Mouse (Mus musculus): ENCODE data around the gene Frem1.

Gene Frem1

DNA sequence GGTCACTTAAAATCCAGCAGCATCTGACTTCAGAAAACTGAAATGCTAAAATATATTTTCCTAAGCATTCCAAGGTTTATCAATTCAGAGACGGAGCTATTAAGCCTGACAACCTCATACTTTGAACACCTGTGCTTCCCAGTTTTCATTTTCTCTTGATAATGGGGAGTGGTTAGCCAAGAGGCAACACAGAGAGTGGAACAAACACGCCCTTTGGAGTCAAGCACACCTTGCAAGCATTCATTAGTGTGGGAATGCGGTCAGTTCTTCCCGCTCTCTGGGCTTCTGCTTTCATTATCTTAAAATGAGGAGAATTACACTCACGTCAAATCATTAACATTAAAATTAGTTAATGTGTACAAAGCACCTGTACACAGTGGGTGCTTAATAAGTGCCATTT is 122.1 kb downstream of the Frem1 start:
- no peak for DNase-seq (ENCODE audit: low spot score)

DNA sequence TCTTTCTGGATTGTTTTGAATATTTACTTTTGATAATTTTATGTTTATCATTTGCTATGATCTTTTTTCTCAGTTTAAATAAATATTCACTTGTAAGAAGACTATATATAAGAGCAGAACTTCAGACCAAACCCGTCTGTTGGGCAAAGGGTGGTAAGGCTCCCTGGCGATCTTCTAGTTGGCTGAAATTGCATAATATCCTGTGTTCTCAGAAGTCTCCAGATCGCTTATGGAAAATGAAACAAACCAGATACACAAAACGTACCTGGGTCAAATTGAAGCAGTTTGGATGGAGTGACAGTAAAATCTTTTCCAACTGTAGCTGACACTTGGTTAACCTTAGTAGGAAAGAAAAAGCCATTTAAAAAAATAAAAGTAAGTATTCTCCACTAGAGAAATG is 130.2 kb downstream of the Frem1 start:
- no peak for DNase-seq (ENCODE audit: low spot score)

DNA sequence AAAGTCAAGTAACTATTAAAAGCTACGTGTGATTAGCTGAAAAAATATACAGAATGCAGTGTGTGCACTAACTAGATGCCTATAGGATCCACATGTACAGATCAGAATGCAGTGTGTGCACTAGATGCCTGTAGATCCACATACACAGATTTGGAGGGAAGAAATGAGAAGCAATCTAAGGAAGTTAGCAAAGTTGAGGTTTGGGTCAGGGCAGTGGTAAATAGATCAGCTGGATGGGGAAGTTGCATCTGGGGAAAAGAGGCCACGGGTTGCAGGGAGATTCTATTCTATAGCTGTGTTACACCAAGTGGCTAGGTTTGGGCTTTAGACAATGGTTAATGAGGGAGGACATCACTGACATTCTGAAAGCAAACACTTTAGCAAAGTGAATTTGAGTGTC is 133.5 kb downstream of the Frem1 start:
- no peak for DNase-seq (ENCODE audit: low spot score)

DNA sequence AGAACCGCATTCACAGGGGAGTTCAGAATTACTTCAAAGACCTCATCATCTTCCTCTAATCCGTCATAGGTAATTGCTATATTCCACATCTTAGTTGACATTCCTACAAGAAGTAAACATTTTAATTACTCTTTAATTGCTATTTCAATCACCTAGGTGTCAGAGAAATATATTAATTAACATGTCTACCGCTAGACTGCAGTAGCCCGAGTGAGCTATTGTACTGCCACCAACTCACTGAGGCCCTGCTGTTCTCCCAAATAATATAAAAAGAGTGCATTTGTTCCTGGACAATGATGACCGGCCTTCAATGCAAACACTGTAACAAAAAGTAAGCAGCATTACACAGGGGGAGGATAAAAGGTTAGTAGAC is 135.5 kb downstream of the Frem1 start:
- DNase-seq (ENCODE audit: low spot score), result no peak

DNA sequence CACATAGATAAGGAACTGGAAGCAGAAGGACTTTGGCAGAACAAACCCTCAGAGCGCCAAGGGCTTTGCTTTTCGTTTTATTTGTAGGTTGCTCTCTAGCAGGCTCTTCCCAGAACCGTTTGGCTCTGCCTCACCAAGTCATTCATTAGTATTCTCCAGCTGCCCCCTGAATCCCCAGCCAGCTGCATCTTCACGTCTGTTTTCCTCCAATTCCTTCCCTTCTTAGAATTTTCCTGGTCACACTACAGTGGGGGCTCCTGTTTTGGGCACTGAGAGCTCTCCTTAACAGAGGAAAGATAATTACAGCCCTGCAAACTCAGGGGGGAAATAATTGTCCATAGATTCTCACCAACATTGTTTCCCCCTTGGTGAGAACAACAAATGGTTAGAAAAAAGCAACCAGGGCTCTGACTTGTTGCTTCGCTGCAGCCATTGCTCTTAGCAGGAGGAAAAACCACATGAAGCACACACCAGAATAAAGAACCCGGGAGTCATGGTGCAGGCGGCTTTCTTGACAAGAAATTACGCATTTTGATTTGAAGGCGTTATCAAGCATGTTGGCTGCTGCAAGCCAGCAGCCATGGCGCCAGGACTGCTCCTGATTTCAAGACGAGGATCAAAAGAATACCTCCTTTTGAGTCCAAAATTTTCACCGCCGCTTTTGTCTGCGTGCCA is 136.0 kb downstream of the Frem1 start:
- DNase-seq (ENCODE audit: low spot score), result no peak

DNA sequence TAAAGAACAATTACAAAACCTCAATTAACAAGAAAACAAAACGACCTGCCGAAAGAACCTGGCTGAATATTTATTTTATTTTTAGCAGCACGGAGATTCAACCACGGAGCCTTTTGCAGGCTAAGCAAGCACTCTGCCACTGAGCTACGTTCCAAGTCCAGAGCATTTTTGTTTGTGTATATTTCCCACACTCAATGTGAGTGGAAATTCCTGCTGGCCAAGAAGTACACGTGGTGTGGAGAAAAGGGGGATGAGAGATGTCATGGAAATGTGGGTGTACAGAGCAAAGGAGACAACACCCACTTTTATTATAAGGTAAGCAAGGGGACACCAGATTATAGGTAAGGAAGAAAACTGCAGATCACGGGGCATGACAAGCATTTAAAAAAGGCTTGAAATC is 136.6 kb downstream of the Frem1 start:
- DNase-seq (ENCODE audit: low spot score), result no peak

DNA sequence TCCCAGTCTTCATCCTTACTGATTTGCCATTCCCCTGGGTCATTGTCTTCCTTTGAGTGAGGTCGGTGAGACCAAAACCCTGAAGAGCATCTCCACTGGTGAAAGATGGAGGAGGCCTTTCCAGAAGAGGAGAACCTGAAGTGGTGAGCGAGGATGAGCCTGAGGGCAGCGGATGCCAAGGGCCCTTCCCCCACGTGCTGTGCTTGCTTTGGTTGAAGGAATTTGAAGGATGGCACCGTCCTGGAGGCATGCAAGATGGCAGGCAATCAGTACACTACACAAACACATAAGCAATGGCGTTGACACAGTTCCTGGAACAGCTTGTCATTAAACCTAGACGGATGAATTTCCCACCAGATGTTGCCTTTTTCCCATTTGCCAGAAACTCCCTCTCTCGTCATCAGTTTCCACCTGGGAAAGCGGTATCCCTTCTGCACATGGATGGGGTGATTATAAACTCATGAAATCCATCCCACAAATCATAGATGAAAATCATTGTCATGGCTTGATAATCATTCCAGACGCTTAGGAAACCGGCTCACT is 137.5 kb downstream of the Frem1 start:
- DNase-seq (ENCODE audit: low spot score), result no peak

DNA sequence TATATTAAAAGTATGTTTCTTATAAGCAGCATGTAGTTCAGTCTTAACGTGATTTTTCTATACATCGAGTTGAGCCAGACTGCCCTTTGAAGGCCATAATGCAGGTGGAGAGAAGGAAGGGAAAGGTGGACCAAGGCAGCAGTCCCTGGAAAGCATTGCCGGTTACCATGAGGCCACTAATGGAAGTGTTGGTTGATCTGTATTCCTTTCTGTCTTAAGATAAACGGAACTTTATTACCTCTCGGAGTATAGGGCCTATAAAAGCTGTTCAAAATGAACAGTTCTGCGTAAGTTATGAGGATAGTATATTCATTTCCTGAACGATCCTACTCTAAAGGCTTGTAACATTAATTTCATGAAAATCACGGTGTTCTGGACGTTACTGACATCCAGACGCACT is 156.9 kb downstream of the Frem1 start:
- no peak for DNase-seq (ENCODE audit: low spot score)

DNA sequence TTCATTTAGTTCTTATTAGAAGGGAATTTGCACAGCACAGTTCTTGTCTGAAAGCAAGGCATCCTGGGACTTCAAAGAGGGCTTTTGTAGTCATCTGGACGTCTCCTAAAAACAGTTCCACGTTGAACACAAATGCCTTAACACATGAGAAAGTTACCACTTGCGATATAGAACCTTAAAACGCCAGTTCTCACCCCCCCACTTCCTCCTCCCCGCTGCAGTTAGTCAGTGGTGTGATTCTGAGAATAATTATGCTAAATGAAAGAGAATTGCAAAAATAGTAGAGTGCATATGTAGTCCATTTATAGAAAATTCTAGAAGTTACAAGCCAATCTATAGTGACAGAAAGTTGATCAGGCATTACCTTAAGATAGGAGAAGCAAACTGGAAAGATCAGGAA is 159.9 kb downstream of the Frem1 start:
- DNase-seq (ENCODE audit: low spot score), result no peak

DNA sequence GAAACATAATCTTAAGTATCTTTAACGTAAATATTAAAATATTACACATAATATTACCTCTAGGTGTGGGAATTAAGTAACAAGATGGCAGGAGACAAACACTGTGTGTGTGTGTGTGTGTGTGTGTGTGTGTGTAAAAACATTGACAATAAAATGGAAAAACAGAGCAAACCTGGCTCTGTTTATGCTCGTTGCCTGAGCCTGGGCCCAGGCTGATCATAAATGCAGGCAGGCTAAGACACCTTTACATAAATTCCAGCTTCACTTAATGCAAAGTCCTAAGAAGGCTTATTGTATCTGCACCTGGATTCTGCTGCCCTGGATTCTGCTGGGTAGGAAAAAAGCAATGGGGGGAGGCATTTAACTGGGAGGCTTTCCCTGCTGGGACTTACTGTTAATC is 160.6 kb downstream of the Frem1 start:
- DNase-seq (ENCODE audit: low spot score), result no peak

DNA sequence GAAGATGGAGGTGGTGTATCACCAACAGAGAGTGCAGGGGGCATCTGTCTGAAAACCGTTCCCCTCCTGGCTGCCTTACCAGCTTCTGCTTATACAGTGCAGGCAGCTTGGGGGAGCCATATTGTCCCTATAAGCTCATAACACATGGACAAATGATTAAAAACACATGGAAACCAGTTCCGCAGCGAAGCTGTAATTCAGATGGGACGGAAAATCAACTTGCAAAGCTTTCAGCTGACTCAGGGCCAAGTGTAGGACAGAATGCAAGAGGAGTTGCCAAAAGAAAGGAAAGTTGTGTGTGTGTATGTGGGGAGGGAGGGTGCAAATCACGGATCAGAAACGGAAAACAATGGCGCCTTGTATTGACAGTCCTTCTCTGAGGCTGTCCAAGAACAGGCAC is 161.1 kb downstream of the Frem1 start:
- no peak for DNase-seq (ENCODE audit: low spot score)

DNA sequence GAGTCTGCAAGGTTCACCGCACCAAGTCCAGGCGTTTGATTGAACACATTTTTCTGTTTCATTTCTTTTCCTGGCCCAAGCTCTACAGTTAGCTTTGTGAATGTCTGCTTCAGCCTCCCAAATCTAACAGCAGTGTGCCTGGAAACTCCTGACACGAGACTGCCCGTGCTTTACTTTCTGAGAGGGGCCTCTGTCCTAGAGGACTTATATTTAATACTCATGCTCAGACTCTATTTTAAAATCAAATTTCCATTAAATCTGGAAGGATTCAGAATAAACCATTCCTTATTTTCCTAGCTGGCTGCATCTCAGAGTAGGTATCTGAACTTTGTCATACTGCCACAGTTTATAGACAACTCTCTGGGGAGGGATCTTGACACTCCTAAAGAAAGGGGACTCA is 161.6 kb downstream of the Frem1 start:
- DNase-seq (ENCODE audit: low spot score), result no peak

DNA sequence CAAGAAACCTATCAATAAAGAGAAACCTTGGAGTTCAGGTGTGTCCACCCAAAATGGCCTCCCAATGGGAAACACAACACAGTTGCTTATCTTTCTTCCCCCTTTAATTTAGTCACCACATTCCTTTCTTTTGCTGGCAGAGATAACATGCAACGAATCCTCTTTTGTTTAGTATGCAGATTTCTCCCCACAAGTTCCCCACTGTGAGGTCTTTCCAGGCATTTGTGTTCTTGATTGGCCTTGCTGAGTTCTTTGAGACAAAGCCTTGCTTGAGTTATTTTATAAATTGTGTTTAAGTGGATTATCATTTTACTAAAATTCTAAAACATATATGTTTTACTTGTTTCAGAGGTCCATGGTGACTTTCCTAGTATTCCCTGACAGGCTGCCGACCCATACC is 166.0 kb downstream of the Frem1 start:
- no peak for DNase-seq (ENCODE audit: low spot score)

DNA sequence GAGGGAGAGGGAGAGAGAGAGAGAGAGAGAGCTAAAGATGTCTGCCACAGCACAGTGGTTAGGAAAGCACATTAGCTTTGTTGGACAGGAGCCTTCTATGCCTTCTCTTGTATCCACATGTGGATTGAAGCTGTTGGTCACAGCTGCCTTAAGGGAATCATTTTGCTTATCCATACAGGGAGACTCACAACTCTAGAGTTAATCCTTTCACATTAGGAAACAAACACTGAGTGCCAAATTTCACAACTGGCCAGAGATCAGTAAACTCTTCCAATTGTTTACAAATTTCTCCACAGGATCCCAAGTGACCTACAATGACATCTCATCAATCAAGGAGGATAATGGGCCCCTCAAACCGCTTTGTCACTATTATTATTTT is 166.6 kb downstream of the Frem1 start:
- no peak for DNase-seq (ENCODE audit: low spot score)

DNA sequence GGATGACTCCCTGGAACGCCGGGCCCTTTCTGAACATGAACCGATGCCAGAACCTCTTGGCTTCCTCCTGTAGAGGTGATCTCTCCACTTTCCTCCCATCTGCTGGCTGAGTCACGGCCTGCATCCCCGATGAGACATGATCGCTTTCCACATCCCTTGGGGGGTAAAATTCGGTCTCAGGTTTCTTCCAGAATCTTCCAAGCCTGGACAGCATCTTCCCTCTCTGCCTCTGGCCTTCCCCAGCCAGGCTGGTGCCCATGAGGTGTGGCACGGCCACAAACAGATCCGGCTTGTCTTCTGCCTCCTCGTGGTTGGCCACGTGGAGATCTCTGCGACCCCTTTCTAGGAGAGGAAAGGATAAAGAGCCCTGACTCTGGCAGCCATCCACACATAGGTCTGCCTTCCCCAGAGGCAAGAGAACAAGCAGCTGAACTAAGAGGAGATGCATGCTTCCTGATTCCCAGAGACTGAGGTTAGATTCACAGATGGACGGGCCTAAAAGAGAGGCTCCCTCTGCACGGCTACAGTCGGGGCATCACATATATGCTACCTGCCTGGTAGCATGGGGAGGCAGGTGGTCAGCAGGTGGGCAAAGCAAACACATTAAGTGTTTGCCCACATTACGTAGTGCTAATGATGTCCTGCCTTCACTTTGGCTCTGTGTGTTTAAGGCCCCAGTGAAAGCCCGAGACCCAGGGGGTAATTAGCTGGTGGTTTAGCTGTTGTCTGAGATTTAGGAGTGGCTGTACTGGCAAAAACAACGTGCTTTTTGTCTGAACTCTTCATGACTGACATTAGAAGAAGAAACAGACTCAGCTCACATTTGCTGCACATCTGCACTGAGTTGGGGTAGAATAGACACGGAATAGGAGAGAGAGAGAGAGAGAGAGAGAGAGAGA is 167.3 kb downstream of the Frem1 start, which contains the start of gene Cer1:
Gene Cer1, minus strand, starts transcription at position 513 of the 899 bp plus-strand sequence.
- no peak for DNase-seq (ENCODE audit: low spot score)

DNA sequence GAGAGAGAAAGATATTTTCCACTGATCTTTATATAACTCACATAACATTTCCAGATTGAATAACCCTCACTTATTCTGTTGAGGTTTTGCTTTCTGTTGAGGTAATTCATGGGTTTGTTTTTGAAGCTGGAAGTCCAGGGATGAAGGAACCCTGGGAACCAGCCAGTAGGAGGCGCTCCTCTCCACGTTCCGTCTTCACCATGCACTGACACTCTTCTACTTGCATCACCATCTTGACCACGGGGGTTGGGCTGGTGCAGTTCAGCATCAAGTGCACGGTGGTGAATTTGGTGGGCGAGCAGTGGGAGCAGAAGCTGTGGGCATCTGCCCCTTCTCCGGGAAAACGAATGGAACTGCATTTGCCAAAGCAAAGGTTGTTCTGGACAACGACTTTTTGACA is 169.6 kb downstream of the Frem1 start:
- no peak for DNase-seq (ENCODE audit: low spot score)

DNA sequence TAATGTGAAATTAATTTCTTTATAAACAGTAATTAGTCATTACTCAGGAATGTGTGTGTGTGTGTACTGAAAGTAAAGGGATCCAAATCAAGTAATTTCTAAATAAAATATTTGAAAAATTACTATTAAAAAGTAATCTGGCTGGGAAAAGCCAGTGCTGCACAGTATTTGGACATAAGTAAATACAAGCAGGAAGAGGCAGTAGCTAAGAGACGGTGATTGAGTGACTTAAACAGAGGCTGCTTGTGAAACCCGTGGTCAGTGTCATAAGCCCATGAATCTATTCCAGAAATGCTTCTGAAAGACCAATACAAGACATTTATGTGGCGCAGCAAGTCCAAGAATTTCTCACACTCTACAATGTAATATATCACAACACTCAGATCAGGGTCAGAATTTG is 170.8 kb downstream of the Frem1 start:
- no peak for DNase-seq (ENCODE audit: low spot score)

DNA sequence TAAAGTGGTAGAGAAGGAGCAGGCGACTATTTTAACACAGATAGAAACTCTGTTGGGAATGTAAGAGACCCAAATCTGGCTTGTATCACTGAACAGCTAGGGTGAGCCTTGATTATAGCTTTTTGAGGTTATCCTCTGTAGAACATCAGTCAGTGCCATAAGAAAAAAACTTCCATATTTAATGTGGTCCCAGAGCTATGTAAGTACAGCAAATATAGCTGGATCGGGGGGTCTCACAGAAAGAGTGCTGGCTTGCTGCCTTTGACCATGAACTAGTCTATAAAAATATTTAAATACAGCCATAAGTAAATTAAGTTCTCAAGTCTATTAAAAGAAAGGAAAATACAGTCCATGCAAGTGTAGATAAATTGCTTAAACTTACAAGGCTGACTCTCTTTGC is 171.9 kb downstream of the Frem1 start:
- no peak for DNase-seq (ENCODE audit: low spot score)

DNA sequence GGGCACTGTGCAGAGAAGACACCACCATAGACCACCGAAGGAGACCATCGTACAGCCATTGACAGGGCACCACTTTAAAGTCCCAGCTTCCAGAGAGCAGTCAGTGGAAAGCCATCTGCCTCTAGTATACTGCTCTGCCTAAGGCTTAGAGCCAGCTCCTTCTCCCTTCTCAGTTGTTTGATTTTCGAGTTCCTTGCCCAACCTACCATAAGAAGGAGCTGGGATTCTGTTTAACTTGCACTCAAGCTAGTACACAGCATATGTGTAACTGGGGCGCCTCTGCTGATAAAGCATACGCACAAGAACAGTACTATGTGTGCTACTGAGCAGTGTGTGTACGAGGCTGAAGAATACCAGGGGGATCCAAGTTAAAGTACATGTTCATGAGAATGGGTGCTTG is 173.0 kb downstream of the Frem1 start:
- DNase-seq (ENCODE audit: low spot score), result no peak

DNA sequence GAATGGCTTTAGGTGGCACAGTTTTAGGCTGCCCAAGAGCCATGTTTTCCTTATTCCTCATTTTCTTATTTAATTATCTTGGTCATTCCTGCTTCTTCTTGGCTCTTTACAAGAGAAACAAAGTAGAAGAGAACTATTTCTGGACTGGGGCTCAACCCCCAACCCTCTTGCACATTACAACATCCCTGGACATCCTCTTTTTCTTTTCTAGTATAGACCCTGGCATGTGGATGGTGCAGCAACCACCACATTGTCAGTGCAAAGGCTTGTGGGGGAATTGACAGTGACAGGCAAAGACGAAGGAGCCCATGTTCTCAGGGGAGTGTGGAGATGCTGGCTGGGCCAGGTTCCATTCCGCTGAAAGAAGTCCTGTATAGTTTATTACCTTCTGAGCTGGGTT is 175.5 kb downstream of the Frem1 start:
- DNase-seq (ENCODE audit: low spot score), result no peak

DNA sequence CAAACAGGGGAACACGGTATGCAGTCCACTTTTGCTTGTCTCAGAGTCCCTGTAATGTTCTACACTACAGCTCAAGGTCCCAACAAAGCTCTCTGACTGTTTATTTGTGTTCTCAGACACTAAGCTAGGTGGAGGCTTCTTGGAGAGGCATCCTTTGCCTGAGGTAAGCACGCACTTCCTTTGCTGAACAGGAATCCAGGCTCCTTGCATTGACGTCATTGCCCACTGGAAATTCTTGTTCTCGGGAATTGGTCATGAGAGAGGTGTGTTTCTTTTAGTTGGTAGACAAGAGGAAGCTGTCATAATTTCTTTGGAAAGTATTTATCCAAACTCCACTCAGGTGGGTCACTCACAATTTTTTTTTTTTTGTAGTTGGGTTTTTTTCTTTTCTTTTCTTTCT is 176.6 kb downstream of the Frem1 start:
- no peak for DNase-seq (ENCODE audit: low spot score)

DNA sequence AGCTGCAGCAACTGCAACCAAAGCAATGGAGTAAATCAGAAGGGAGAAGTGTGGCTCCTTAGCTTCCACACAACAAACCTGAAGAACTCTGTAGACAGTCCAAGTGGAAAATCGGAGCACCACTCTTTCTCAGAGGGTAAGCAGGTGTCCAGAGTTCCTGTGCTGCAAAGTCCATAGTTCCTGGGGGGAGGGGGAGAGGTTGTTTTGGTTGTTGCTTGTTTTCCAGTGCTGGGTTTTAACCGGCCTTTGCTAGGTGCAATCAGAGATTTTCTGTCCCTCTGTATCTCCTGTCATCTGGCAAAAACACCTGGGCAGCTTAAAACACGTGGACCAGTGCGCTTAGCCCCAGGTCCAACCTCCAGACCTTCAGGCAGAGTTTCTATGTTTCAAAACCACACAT is 177.3 kb downstream of the Frem1 start:
- no peak for DNase-seq (ENCODE audit: low spot score)

DNA sequence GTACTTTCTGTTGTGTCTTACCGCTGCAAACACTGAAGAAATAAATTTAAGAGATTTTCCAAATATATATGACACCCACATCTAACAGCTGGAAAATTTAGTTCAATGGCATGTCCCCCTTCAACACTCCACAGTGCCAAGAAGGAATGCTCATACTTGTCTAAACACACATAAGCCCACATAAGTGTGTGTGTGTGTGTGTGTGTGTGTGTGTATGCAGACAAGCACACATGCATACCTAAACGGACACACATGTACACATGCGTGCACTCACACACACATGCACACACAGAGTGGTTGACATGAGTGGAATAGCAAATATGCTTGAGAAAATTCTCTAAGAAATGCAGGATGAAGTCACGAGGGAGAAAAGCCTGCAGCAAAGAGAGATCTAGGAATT is 179.6 kb downstream of the Frem1 start:
- DNase-seq (ENCODE audit: low spot score), result no peak

DNA sequence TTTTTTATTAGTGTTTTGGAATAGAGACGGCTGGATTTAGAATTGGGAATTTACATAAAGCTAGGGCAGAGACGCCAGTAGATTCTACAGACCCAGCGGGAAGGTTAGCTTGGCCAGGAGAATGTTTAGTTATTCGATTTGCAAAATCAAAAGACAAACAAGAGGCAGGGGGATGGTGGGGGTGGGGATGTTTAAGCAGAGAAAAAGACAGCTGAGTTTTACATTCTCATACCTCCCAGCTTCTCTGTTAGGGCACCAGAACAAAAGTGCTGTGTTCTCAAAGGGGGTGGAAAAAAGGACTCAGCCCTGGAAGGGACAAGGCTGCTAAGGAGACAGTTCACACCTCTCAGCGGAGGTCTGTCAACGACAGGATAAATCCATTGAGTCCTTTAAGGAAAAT is 180.0 kb downstream of the Frem1 start:
- DNase-seq (ENCODE audit: low spot score), result no peak
